Comparison of ENCODE assay signal across 24 mouse cellular contexts in the genomic region with DNA sequence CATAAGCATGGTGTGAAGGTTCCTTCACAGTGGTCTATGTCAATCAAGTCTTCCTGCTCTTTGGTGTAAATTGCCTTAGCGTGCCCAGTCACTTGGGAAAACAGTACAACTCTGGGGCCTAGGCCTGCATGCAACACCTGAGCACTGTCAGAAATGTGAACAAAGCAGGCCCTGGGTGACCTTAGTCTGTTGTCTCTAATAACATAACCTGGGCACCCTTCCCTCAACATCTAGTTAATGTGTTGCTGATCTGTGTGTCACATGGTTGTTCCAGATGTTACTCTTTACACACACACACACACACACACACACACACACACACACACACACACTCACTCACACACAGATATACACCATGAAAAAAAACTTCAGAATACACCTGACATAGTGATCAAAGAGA.
DNase-seq lines count a peak whose midpoint lies in the region; ATAC-seq and TF ChIP-seq lines count a peak whose summit lies in the region.
"Had no signal": no experiment of that assay in that cellular context is flagged by ENCODE, and none has a peak within 500 bp of the region (broad histone marks: within the 10 kb centered on the region; RNA-seq: fewer than 3 reads in every experiment).

No protein-coding gene starts in this region.

- 0 out of 2 replicates have a peak, but pooled peaks have one; percentile 31 for ATAC-seq in kidney, embryonic 16.5 days (ENCODE audit: low FRiP score, low TSS enrichment)
- no peak for ATAC-seq in liver, embryonic 12.5 days
- no peak for ATAC-seq in neural tube, embryonic 15.5 days (ENCODE audit: low FRiP score)
- ATAC-seq: activated CD4-positive, CD25-positive, alpha-beta regulatory T cell, adult 4 months; forebrain, embryonic 15.5 days had no signal

- no peaks in the 10 kb centered on the region for H3K79me2 ChIP-seq in liver, adult 2 months (ENCODE audit: control insufficient read depth, insufficient read depth, low read length)

- no peak for TF ChIP-seq CTCF in gastrocnemius, adult 2 months (IDR thresholded peaks at IDR 0.05)
- no peak for TF ChIP-seq CTCF in liver, adult 2 months (IDR thresholded peaks at IDR 0.05; ENCODE audit: low read depth, low read length)

- H3K4me2 ChIP-seq in kidney, embryonic 16.5 days (replicated peaks; ENCODE audit: low read depth, low read length), result no peak overlapping the region
- H3K4me2 ChIP-seq in liver, embryonic 12.5 days, result no peak overlapping the region
- H3K4me2 ChIP-seq in neural tube, embryonic 15.5 days, result no peak overlapping the region
- H3K4me2 ChIP-seq: embryonic facial prominence, embryonic 13.5 days; forebrain, embryonic 12.5 days; forebrain, embryonic 15.5 days; heart, embryonic 11.5 days; hindbrain, embryonic 13.5 days had no signal

- no peaks in the 10 kb centered on the region for H3K27me3 ChIP-seq in kidney, embryonic 16.5 days (ENCODE audit: insufficient read depth, low read length)
- no peaks in the 10 kb centered on the region for H3K27me3 ChIP-seq in liver, adult 2 months (ENCODE audit: control insufficient read depth, insufficient read depth, low read length)
- no peaks in the 10 kb centered on the region for H3K27me3 ChIP-seq in liver, embryonic 12.5 days (replicated peaks)
- no peaks in the 10 kb centered on the region for H3K27me3 ChIP-seq in neural tube, embryonic 15.5 days (replicated peaks)
- H3K27me3 ChIP-seq: embryonic facial prominence, embryonic 13.5 days; forebrain, embryonic 12.5 days; forebrain, embryonic 15.5 days; hindbrain, embryonic 13.5 days had no signal

- TF ChIP-seq POLR2A in liver, adult 2 months (IDR thresholded peaks at IDR 0.05; ENCODE audit: extremely low read depth, insufficient read depth, low read length), result no peak

- intact Hi-C loops in gastrocnemius, adult 2 months (cut with DNase I), result no loop called here

- 0 out of 2 replicates have a peak, but pooled peaks cover 4% of the 10 kb centered on the region for H3K4me1 ChIP-seq in kidney, embryonic 16.5 days (ENCODE audit: insufficient read depth, low read length)
- H3K4me1 ChIP-seq in liver, adult 2 months (ENCODE audit: control insufficient read depth, insufficient read depth, low read length), result peaks cover 26% of the 10 kb centered on the region
- H3K4me1 ChIP-seq in liver, embryonic 12.5 days, result no peaks in the 10 kb centered on the region
- peaks cover 27% of the 10 kb centered on the region for H3K4me1 ChIP-seq in neural tube, embryonic 15.5 days
- H3K4me1 ChIP-seq: forebrain, embryonic 12.5 days; forebrain, embryonic 15.5 days had no signal

- peak; percentile 1 for DNase-seq in gastrocnemius, adult 2 months
- DNase-seq in gastrocnemius, postnatal 25 days, result no peak
- no peak for DNase-seq in kidney, adult 18-20 months
- peak; percentile 94 for DNase-seq in liver, adult 2 months (ENCODE audit: extremely low read depth, low read depth, low spot score)
- DNase-seq in neural tube, embryonic 10.5 days (ENCODE audit: extremely low spot score, low spot score), result no peak
- DNase-seq: adrenal gland, adult 8-10 months; adrenal gland, postnatal 25 days; cerebellum, adult 11-12 months; cerebellum, adult 8-10 months; cerebellum, postnatal 10 days; embryo, embryonic 11 days; gastrocnemius, postnatal 10 days; heart, adult 11 months had no signal

- 0 out of 2 replicates have a peak, but pooled peaks cover 5% of the 10 kb centered on the region for H3K36me3 ChIP-seq in kidney, embryonic 16.5 days (ENCODE audit: insufficient read depth, low read length)
- peaks cover 2% of the 10 kb centered on the region; the same call in 1 of the 2 replicates for H3K36me3 ChIP-seq in liver, adult 2 months (ENCODE audit: control insufficient read depth, insufficient read depth, low read length)
- H3K36me3 ChIP-seq in liver, embryonic 12.5 days, result peaks cover 8% of the 10 kb centered on the region; the same call in 1 of the 2 replicates
- peaks cover 4% of the 10 kb centered on the region; the same call in 1 of the 2 replicates for H3K36me3 ChIP-seq in neural tube, embryonic 15.5 days

- no peak overlapping the region for H3K4me3 ChIP-seq in gastrocnemius, adult 2 months
- H3K4me3 ChIP-seq in kidney, embryonic 16.5 days (ENCODE audit: low read length), result no peak overlapping the region
- no peak overlapping the region for H3K4me3 ChIP-seq in liver, adult 2 months (ENCODE audit: insufficient read depth, low read depth, low read length)
- H3K4me3 ChIP-seq in liver, embryonic 12.5 days, result no peak overlapping the region
- no peak overlapping the region for H3K4me3 ChIP-seq in neural tube, embryonic 15.5 days (replicated peaks)
- H3K4me3 ChIP-seq: embryonic facial prominence, embryonic 10.5 days; embryonic facial prominence, embryonic 13.5 days; erythroblast, embryonic 14.5 days; forebrain, embryonic 12.5 days; forebrain, embryonic 15.5 days; hindbrain, embryonic 13.5 days had no signal

- H3K9me3 ChIP-seq in kidney, embryonic 16.5 days (ENCODE audit: low read length), result no peaks in the 10 kb centered on the region
- no peaks in the 10 kb centered on the region for H3K9me3 ChIP-seq in liver, embryonic 12.5 days (replicated peaks)
- H3K9me3 ChIP-seq in neural tube, embryonic 15.5 days (replicated peaks), result 0 out of 2 replicates have a peak, but pooled peaks cover 3% of the 10 kb centered on the region
- H3K9me3 ChIP-seq: embryonic facial prominence, embryonic 10.5 days; forebrain, embryonic 12.5 days; forebrain, embryonic 15.5 days had no signal

- no peak overlapping the region; the same call in 1 of the 2 replicates for H3K27ac ChIP-seq in gastrocnemius, adult 2 months
- H3K27ac ChIP-seq in kidney, embryonic 16.5 days (ENCODE audit: low read length), result no peak overlapping the region
- H3K27ac ChIP-seq in liver, adult 2 months (replicated peaks; ENCODE audit: insufficient read depth, low read depth, low read length), result peak overlapping the region; percentile 48
- H3K27ac ChIP-seq in liver, embryonic 12.5 days, result no peak overlapping the region
- H3K27ac ChIP-seq in neural tube, embryonic 15.5 days (replicated peaks), result peak overlapping the region; percentile 64; the same call in 1 of the 2 replicates
- H3K27ac ChIP-seq: embryonic facial prominence, embryonic 10.5 days; forebrain, embryonic 12.5 days; forebrain, embryonic 15.5 days had no signal

- H3K9ac ChIP-seq in kidney, embryonic 16.5 days (replicated peaks; ENCODE audit: low read length), result no peak overlapping the region
- no peak overlapping the region for H3K9ac ChIP-seq in liver, adult 2 months (ENCODE audit: low read depth, low read length)
- no peak overlapping the region for H3K9ac ChIP-seq in liver, embryonic 12.5 days
- no peak overlapping the region for H3K9ac ChIP-seq in neural tube, embryonic 15.5 days (replicated peaks)
- H3K9ac ChIP-seq: forebrain, embryonic 12.5 days; forebrain, embryonic 15.5 days; hindbrain, embryonic 13.5 days had no signal

- WGBS in kidney, embryonic 16.5 days, result 68% methylated on average over 1 of the region's 1 CpGs
- WGBS in liver, adult 2 months, result 23% methylated on average over 1 of the region's 1 CpGs
- 72% methylated on average over 1 of the region's 1 CpGs for WGBS in liver, embryonic 12.5 days (ENCODE audit: insufficient replicate concordance)
- 94% methylated on average over 1 of the region's 1 CpGs for WGBS in neural tube, embryonic 15.5 days

Comparison
In these comparisons a context has a peak if more than half of its experiments do, and no peak if none do; other contexts are left out.
1. DNase-seq: peak in gastrocnemius, adult 2 months (single experiment) and liver, adult 2 months (single experiment); none in gastrocnemius, postnatal 25 days (single experiment), kidney, adult 18-20 months (single experiment) and neural tube, embryonic 10.5 days (single experiment).
2. H3K27ac ChIP-seq: peak in liver, adult 2 months (single experiment) and neural tube, embryonic 15.5 days (single experiment); none in gastrocnemius, adult 2 months (single experiment), kidney, embryonic 16.5 days (single experiment) and liver, embryonic 12.5 days (single experiment).